8 mouse cellular contexts compared by ENCODE assay signal in genomic region chr9:64017861-64018793, GRCm38 (mm10). TPM values are rescaled to one million over a fixed set of nuclear protein-coding genes. Genes with fewer than 3 reads are reported as not detected.
A peak's percentile ranks its signal among the peaks of the same experiment; 100 is the strongest.
DNase-seq lines count a peak whose midpoint lies in the region; ATAC-seq and TF ChIP-seq lines count a peak whose summit lies in the region.

No protein-coding gene starts in this region.

- peak overlapping the region; percentile 89 for H3K4me2 ChIP-seq in intestine, postnatal 0 days (replicated peaks; ENCODE audit: low read depth)

- peak overlapping the region; percentile 55 to 61 for H3K4me3 ChIP-seq in ES-E14 (ENCODE audit: insufficient read depth in 1 of 2, low read depth in 1 of 2, low read length in 2 of 2, poor library complexity in 1 of 2, severe bottlenecking in 1 of 2)
- peak overlapping the region; percentile 83 for H3K4me3 ChIP-seq in brown adipose tissue, adult 24 weeks (ENCODE audit: insufficient read depth, low read depth, low read length)
- H3K4me3 ChIP-seq in intestine, postnatal 0 days (ENCODE audit: low read depth, low read length), result peak overlapping the region; percentile 85
- peak overlapping the region; percentile 90 for H3K4me3 ChIP-seq in lung, adult 2 months (replicated peaks; ENCODE audit: extremely low read depth, low read depth, low read length)
- H3K4me3 ChIP-seq in small intestine, adult 2 months (ENCODE audit: low read depth, low read length), result peak overlapping the region; percentile 73

- H3K36me3 ChIP-seq in ES-E14 (ENCODE audit: control insufficient read depth, insufficient read depth, low read length, poor library complexity, severe bottlenecking), result no peaks in the 10 kb centered on the region
- peaks cover 1% of the 10 kb centered on the region; the same call in 1 of the 2 replicates for H3K36me3 ChIP-seq in intestine, postnatal 0 days (ENCODE audit: control insufficient read depth, insufficient read depth)
- H3K36me3 ChIP-seq in small intestine, adult 2 months (ENCODE audit: control insufficient read depth, insufficient read depth, low read length), result peaks cover under 1% of the 10 kb centered on the region; the same call in 1 of the 2 replicates

- no peaks in the 10 kb centered on the region for H3K27me3 ChIP-seq in intestine, postnatal 0 days (replicated peaks; ENCODE audit: control insufficient read depth, insufficient read depth, low read length)
- no peaks in the 10 kb centered on the region for H3K27me3 ChIP-seq in small intestine, adult 2 months (ENCODE audit: control insufficient read depth, insufficient read depth, low read length)

- no peaks in the 10 kb centered on the region for H3K9me3 ChIP-seq in ES-E14 (ENCODE audit: control insufficient read depth, insufficient read depth, low read depth, low read length)
- H3K9me3 ChIP-seq in intestine, postnatal 0 days (ENCODE audit: control insufficient read depth), result no peaks in the 10 kb centered on the region

- peak; percentile 78; the same call in 1 of the 2 replicates for TF ChIP-seq POLR2A in lung, adult 2 months (IDR thresholded peaks at IDR 0.05; ENCODE audit: borderline replicate concordance, extremely low read depth, low read depth, low read length)
- TF ChIP-seq POLR2A in small intestine, adult 2 months (IDR thresholded peaks at IDR 0.05; ENCODE audit: low read depth, low read length), result peak; percentile 70; the same call in 1 of the 2 replicates

- TF ChIP-seq CTCF in intestine, postnatal 0 days (IDR thresholded peaks at IDR 0.05; ENCODE audit: low read depth), result peak; percentile 18; the same call in 1 of the 2 replicates
- no peak for TF ChIP-seq CTCF in lung, adult 2 months (IDR thresholded peaks at IDR 0.05; ENCODE audit: insufficient read depth, low read length)
- TF ChIP-seq CTCF in small intestine, adult 2 months (IDR thresholded peaks at IDR 0.05; ENCODE audit: extremely low read depth, insufficient read length, insufficient replicate concordance, low read depth, low read length), result no peak

- H3K4me1 ChIP-seq in ES-E14 (ENCODE audit: control insufficient read depth in 2 of 2, insufficient read depth in 2 of 2, low read length in 2 of 2, poor library complexity in 1 of 2), result peaks cover 5 to 17% of the 10 kb centered on the region in 2 experiments; a peak in 3 of 4 replicates
- H3K4me1 ChIP-seq in brown adipose tissue, adult 24 weeks (ENCODE audit: control insufficient read depth, insufficient read depth, insufficient read length, low read length), result peaks cover 15% of the 10 kb centered on the region
- peaks cover 13% of the 10 kb centered on the region; the same call in 1 of the 2 replicates for H3K4me1 ChIP-seq in intestine, postnatal 0 days (replicated peaks; ENCODE audit: control insufficient read depth, insufficient read depth, low read length)
- H3K4me1 ChIP-seq in lung, adult 2 months (ENCODE audit: control insufficient read depth, insufficient read depth, low read length), result peaks cover 6% of the 10 kb centered on the region
- H3K4me1 ChIP-seq in small intestine, adult 2 months (ENCODE audit: control insufficient read depth, insufficient read depth, insufficient read length, low read length), result peaks cover 10% of the 10 kb centered on the region

- peak; percentile 77 for DNase-seq in ES-E14 (ENCODE audit: low read depth, low spot score)
- DNase-seq in heart, adult 18-20 months, result peak; percentile 71 to 75
- DNase-seq in lung, adult 2 months, result peak; percentile 78
- DNase-seq in frontal cortex, postnatal 10 days (ENCODE audit: low spot score in 2 of 2), result no peak
- no peak for DNase-seq in right cerebral cortex, adult 2 months (ENCODE audit: low spot score in 2 of 2)

- ATAC-seq in intestine, postnatal 0 days, result peak; percentile 55

- in situ Hi-C loops in ES-E14 (cut with MboI; ENCODE audit: low sequenced_read_pairs in 2 of 2, unreplicated experiment in 2 of 2), result no loop called here

- 3% methylated on average over 23 of the region's 23 CpGs for WGBS in intestine, postnatal 0 days
- WGBS in lung, adult 2 months, result 11% methylated on average over 23 of the region's 23 CpGs
- 6% methylated on average over 23 of the region's 23 CpGs for WGBS in small intestine, adult 2 months

- H3K9ac ChIP-seq in ES-E14 (ENCODE audit: insufficient read depth, low read depth, low read length, poor library complexity, severe bottlenecking), result peak overlapping the region; percentile 49
- H3K9ac ChIP-seq in intestine, postnatal 0 days (ENCODE audit: low read depth, low read length), result peak overlapping the region; percentile 94

- H3K27ac ChIP-seq in ES-E14 (ENCODE audit: insufficient read depth, low read depth, low read length, poor library complexity, severe bottlenecking), result peak overlapping the region; percentile 16; the same call in 1 of the 2 replicates
- peak overlapping the region; percentile 15 for H3K27ac ChIP-seq in brown adipose tissue, adult 24 weeks (replicated peaks; ENCODE audit: low read depth, low read length)
- peak overlapping the region; percentile 96 for H3K27ac ChIP-seq in intestine, postnatal 0 days (ENCODE audit: low read depth, low read length)
- peak overlapping the region; percentile 68 for H3K27ac ChIP-seq in small intestine, adult 2 months (ENCODE audit: insufficient read depth, low read depth, low read length)

TF ChIP-seq in ES-E14, 5 proteins besides CTCF, POLR2A, EP300 and RAD21:
- no peak for TF ChIP-seq ZNF384 (IDR thresholded peaks at IDR 0.05; ENCODE audit: low read depth, low read length)
- TF ChIP-seq HCFC1 (IDR thresholded peaks at IDR 0.05; ENCODE audit: borderline replicate concordance, insufficient read depth, low read length), result no peak

RNA-seq across cellular contexts. Expression of gene Smad6, which starts 3.7 kb away (rescaled TPM):
- total RNA-seq in ES-E14 (2012; rRNA removed), result 6.8 and 8.7 TPM in 2 replicates
- polyA plus RNA-seq in brown adipose tissue, adult 24 weeks (2012; ENCODE audit: insufficient read depth, insufficient read length, missing spikeins), result 5.3 and 14.8 TPM in 2 replicates
- total RNA-seq in heart, adult 18-20 months (2021), result 10 to 100 TPM in 1 of 2 experiments, 1 to 10 TPM in 1; 9.0 to 11.3 TPM
- polyA plus RNA-seq in intestine, postnatal 0 days (2015; fragmentation: Nextera tagmentation; extraction: Ambion mirVana), result 5.4 and 6.1 TPM in 2 replicates
- 260 and 369 TPM in 2 replicates for polyA plus RNA-seq in lung, adult 2 months (2012; rRNA removed)
- 45.7 and 90.4 TPM in 2 replicates for polyA plus RNA-seq in small intestine, adult 2 months (2012; rRNA removed)

Comparison
In these comparisons a context has a peak if more than half of its experiments do, and no peak if none do; other contexts are left out.
1. DNase-seq: peak in ES-E14 (single experiment), heart, adult 18-20 months (2 of 2) and lung, adult 2 months (single experiment); none in frontal cortex, postnatal 10 days (0 of 2) and right cerebral cortex, adult 2 months (0 of 2).
2. H3K27ac ChIP-seq: peak in every context shown above with its lines; median percentile 96 in intestine, postnatal 0 days; 68 in small intestine, adult 2 months; 16 in ES-E14; 15 in brown adipose tissue, adult 24 weeks.
3. Peak in every context shown above with its lines, with median percentiles within 50 percentile points of each other: H3K4me3 ChIP-seq.